Mouse (Mus musculus): Measurements from ENCODE around the gene Topbp1.

The Topbp1 gene

DNA sequence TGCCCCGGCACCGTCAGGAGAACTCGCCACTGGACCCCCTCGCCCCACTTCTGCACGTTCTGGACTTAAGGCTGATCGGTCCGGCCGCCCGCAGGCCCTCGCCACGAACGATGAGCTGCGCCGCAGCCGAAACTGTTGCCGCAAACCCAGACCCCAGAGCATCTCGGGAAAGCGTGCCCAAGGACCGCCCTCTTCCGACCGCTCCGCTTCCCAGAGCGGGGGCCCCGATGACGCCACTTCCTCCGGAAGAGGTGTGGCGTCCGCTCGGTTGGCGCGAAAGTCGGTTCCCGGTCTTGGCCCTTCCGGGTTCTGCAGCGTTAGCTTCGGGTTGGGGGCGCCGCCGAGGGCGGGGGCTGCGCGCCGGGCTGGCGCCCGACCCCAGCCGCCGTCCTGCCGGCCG lies at the start of gene Topbp1, which contains the start of gene 1300017J02Rik:
Gene Topbp1, plus strand, starts transcription at position 289 of the 400 bp plus-strand sequence.
Gene 1300017J02Rik, minus strand, starts transcription at position 156 of the 400 bp plus-strand sequence.
- in situ Hi-C loops (cut with MboI), result loop anchor here (10.0 to 25.0 kb wide), 2 partner anchors 100 to 218 kb away; partner anchors contain the start of gene Srprb

DNA sequence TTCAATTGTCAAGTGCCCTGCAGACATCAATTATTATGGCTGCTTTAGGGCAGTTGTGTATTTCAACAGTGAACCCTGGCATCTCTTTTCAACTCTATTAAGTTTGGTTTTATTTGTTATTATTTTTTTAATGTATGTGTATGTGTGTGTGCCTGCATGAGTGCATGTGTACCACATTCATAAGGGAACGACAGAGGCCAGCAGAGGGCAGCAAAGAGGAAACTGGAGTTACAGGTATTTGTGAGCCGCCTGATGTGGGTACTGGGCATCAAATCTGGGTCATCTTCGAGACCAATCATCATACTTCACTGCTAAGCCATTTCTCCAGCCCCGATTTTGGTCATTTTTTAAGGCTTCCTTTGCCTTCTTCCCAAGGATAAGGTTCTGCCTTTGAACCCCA lies 39.2 kb upstream of the Topbp1 start:
- in situ Hi-C loops (cut with MboI), result no loop called here

DNA sequence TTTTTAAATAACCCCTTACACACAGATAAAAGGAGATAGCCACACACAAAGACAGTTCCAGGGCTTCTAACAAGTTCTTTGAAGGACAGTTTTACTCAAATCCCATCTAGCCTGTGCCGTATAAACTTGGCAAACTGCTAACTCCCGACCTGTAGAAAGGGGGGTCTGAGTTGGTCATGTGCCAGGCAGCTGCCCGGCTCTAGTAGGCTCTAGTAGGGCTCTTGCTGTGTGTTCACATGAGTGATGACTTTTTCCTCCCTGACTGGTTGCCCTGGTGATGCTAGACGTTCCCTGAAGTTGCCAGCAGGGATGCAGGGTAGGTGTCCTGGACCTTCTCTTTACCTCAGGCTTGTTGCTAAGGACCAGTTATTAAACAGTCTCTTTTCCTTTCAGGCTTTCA lies 33.9 kb upstream of the Topbp1 start:
- in situ Hi-C loops (cut with MboI), result no loop called here

DNA sequence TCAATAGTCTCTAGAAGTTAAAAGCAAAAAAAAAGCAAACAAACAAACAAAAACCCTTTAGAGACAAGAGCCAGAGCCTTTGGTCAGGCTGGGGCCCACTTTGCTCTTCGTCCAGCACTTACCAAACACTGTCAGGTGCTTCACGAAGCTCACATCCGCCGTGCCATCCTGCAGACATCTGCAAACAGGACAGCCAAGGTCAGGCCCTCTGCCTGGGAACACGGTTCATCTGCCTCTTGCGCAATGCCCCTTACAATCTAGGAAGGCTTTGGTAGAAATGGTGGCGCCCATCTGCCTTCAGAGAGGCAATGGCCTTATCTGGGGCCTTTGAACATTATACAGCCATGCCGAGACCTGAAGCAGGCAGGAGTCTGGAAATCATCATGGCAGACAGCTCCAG lies 30.2 kb upstream of the Topbp1 start:
- in situ Hi-C loops (cut with MboI), result no loop called here

DNA sequence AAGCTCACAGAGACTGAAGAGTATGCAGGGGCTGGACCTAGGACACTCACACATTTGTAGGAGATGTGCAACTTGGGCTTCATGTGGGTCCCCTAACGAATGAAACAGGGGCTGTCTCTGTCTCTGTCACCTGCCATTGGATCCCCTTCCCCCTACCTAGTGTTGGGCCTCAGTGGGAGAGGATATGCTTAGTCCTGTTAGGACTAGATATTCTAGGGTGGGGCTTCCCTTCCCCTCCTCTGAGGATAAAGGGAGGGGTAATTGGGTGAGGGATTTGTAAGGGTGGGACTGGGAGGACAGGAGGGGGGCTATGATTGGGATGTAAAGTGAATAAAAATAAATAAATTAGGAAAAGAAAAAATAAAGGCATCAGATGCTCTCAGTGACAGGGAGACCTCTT lies 29.3 kb upstream of the Topbp1 start:
- in situ Hi-C loops (cut with MboI), result no loop called here

DNA sequence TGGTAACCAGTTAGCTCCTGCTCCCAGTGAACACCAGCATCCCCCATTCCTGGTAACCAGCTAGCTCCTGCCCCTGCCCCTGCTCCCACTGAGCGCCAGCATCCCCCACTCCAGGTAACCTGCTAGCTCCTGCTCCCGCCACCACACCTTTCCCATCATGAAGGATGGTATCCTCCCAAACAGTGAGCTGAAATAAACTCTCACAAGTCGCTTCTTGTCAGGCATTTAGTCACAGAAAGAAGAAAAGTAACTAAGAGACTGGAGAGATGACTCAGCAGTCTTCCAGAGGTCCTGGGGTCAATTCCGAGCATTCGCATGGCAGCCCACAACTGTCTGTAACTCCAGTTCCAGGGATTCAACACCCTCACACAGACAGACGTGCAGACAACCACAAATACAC lies 28.1 kb upstream of the Topbp1 start:
- in situ Hi-C loops (cut with MboI), result no loop called here

DNA sequence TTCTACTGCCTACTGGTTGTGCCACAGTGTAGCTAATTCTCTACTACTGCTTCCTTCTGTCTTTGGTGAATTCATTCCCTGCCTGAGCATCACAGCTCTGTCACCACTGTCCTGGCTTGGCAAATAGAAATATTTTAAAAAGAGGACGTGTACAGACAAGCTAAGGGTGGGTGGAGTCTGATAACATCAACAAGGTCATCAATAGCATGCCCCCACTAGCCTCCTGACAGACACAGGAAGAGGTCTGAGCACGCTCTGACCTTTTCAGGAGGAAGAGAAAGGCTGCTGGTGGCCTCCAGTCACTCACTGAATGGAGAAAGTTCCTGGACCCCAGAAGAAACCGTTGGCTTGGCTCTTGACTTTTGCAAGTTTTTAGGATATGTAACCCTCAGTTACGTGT lies 18.6 kb upstream of the Topbp1 start:
- in situ Hi-C loops (cut with MboI), result no loop called here

DNA sequence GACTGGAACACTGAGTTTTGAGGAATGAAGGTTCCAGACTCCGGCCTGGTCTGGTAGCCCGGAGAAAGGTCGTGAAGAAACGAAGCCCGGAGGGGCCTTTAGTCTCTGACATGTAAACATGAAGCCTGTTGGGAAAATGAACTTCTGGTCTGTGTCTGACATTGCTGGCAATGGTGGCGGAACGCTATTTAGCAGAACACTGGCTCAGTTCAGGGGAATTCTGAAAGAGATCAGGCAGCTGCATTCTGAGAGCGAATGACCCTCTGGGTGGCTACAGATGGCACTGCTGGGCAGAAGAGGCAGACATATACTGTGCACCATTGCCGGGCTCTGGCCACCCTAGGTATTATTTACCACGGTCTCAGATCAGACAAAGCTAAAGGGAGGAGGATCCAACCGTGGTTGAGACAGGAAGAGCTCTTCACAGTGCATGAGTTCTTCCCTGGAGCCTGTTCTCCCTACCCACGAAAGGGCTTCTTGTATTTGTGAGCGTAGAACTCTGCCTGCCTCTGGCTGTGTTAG lies 18.1 kb upstream of the Topbp1 start:
- in situ Hi-C loops (cut with MboI), result no loop called here

DNA sequence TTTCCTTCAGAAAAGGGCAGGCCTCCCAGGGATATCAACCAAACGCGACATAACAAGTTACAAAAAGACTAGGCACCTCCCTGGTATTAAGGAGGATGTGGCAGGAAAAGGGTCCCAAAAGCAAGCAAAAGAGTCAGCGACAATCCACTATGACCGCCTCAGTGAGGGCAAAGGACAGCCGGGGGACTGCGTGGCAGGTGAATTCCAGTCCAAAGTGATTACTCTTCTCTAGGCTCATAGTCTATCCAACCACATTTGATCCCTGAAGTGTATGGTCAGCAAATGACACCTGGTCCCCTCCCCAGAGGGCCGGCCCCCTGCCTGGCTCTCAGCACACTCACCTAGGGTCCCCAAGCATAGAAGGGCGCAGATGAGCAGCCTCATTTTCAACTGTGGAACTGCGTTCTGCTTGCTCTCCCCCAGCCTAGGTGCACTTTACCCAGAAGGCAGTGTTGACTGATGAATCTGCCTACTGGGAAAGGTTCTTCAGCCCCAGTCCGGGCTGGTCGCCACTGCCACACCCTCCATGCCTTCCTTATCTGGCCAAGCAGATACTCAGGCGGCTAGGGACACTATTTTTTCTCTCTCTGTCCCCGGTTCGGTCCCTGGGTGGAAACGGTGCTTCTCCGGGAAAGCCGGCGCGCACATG lies 17.1 kb upstream of the Topbp1 start:
- in situ Hi-C loops (cut with MboI), result no loop called here

DNA sequence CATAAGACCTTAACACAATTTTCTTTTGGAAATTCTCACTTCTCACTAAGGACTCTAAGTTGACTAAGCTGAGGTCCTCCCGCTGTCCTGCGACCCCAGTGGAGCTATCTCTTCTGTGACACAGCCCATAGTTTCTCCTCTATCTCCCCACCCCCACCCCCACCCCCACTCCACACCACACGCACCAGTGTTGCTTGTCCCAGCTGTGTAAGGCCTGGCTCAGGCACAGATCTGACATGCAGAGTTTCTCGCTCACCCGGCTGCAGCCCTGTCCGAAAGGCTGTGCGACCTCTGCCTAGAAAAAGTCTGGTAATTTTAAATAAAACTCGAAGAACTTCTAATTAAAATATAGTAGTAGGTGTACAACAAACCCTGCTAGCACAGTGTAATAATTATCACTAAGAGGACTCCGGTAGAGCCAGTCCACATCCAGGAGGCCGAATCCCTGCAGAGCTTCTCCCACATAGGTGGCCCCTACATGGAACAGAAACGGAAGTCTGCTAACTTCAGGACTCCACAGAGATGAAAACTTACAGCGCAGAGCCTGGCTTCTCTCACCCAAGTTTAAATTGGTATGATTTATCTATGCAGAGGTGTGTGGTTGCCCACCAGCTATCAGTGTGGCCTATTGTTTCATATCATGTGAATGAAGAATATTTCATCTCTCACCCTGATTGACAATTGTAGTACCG lies 16.4 kb upstream of the Topbp1 start:
- in situ Hi-C loops (cut with MboI), result no loop called here

DNA sequence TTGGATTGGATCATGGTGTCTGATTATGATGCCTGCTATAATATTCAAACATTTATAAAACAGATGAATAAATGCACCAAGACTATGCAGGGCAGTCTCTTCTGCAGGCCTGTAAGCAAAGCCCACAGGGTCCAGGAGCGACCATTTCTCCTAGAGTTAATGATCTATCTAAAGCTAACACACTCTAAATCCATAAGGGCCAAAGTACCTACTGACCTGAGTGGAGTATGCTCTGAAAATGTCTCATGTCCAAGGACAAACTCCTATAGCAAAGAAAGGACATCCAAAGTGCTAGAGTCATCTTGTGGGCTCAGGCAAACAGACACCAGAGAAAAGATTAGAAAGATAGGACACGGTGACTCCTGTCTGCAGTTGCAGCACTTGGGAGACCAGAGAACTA lies 10.5 kb upstream of the Topbp1 start:
- in situ Hi-C loops (cut with MboI), result no loop called here

DNA sequence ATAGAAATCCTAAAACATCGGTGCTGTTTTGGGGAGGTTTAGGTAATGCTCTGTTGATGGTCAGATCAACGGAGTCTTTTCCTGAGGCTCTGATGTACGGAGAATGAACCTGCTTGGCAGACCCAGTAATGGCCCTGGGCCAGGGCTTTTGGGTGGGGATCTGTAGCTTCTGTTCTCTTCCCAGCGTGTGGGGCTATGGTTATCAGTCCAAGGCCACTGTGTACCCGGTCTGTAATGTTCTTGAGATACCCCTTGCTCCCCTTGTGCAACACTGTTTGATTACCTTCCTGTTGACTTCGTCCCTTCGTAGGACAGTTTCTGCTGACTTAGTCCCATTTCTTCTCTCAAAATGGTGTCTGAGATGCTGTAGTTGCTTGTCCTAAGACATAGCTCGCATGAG lies 3.9 kb upstream of the Topbp1 start:
- in situ Hi-C loops (cut with MboI), result loop anchor here (10.0 to 25.0 kb wide), 2 partner anchors 96 to 214 kb away; partner anchors contain the start of gene Srprb

DNA sequence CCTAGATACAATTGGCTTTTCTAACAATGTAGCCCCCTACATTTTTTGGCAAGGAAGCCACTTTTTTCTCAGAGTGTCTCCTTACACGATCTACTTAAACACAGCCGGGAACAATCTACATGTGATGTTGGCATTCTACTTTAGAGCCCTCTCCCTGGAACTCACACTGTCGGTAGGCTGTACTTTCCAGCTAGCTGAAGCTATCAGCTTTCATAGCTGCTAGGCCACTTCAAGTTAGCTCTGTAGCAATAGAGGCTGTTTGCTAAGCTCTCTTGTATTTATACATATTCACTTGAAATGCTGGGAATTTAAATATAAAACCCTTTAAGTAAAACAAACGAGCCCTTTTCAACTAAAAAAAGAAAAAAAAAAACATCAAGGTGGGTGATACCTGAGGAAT lies 2.8 kb upstream of the Topbp1 start:
- in situ Hi-C loops (cut with MboI), result loop anchor here (10.0 to 25.0 kb wide), 2 partner anchors 97 to 215 kb away; partner anchors contain the start of gene Srprb

DNA sequence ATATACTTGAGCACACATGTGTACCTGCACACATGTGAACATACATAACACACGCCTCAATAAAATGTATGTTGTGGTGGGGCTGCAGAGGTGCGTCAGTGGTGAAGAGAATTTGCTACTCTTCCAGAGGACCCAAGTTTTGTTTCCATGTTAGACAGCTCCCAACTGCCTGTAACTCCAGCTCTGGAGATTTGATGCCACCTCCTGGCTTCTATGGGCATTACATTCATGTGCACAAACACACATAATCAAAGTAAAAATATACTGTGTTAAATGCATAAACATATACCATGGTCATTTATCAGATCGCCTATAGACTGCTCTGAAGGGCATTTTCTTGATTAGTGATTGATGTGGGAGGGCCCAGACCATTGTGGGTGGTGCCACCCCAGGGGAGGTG lies 2.3 kb upstream of the Topbp1 start:
- in situ Hi-C loops (cut with MboI), result loop anchor here (10.0 to 25.0 kb wide), 2 partner anchors 98 to 215 kb away; partner anchors contain the start of gene Srprb

DNA sequence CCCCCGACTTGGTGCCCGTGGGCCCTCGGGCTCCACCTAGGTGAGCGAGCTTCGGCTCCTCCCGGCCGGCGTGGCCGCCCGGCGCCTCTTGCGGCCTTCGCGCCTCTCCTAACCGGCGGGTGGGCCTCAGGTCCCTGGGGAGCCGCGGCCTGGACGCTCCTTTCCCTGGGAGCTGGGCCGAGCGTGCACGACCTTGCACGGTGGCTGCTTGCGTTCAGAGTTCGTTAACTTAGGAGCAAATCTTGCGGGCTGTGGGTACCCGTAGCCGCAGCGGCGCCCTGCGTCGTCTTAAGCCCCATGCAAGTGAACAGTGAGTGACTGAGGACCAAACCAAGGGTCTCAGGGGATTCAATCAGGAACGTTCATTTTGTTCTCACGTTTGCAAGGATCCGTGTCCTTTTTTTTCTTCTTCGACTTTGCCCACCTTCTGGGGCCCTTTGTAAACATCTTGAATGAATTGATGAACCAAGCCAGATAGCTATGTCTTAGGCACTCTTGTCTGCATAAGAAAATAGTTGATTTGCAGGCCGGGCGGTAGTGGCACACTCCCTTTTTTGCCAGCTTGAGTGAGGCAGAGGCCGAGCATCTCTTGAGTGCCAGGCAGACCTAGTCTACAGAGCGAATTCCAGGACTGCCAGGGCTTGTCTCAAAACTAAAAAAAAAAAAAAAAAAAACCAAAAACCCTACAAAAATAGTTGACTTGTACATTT lies 472 bp downstream of the Topbp1 start:
- in situ Hi-C loops (cut with MboI), result loop anchor here (10.0 to 25.0 kb wide), 2 partner anchors 101 to 218 kb away; partner anchors contain the start of gene Srprb

DNA sequence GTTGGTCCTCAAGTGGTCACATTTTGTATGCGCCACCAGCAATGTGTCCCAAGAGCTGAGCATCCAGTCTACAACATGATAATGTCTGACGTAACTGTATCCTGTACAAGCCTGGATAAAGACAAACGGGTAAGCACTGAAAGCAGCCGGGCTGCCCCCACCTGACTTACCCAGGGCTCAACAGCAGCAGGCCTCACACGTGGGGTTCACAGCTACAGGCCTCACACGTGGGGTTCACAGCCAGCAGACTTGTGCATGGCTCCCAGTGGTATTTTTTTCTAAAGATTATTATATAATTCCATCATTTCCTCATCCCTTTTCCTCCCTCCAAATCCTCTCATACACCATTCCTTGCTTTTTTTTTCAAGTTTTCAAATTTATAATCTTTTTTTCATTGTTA lies 4.8 kb downstream of the Topbp1 start:
- in situ Hi-C loops (cut with MboI), result loop anchor here (10.0 to 25.0 kb wide), 2 partner anchors 105 to 223 kb away; partner anchors contain the start of gene Srprb

DNA sequence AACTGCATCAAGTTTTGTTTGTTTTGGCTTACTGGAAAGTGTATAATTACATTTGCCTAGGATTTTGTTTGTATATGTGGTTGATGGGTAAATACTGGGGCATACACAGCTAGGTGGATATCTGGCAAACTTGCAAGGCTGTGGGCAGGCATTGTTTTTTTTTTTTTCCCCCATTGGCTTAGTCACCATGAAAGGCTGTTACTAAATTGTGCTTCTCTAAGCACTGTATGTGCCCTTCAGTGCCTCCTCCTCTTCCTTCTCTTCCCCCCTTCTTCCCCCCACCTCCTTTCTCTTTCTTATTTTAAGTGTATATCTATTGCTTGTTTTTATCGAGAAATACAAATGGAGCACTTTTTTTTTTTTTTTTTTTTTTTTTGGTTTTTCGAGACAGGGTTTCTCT lies 19.7 kb downstream of the Topbp1 start:
- in situ Hi-C loops (cut with MboI), result loop anchor here (25.0 kb wide), 1 partner anchor 237 kb away; no protein-coding TSS in a partner anchor

DNA sequence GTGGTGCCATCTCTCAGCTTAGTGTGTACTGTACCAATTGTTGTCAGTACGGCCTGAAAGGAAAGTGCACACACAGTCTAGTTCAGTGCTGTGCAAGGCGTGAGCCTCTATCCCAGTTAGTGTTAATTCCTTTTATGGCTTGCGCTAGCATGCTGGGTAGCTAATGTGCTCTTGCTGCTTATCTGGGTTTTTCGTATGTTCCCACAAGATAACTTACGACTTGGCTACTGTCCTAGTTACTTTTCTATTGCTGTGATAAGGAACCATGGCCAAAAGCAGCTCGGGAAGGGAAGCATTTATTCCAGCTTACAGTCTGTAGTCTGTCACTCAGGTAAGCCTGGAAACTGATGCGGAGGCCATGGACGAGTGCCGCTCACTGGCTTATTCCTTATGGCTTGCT lies 21.4 kb downstream of the Topbp1 start:
- in situ Hi-C loops (cut with MboI), result no loop called here

DNA sequence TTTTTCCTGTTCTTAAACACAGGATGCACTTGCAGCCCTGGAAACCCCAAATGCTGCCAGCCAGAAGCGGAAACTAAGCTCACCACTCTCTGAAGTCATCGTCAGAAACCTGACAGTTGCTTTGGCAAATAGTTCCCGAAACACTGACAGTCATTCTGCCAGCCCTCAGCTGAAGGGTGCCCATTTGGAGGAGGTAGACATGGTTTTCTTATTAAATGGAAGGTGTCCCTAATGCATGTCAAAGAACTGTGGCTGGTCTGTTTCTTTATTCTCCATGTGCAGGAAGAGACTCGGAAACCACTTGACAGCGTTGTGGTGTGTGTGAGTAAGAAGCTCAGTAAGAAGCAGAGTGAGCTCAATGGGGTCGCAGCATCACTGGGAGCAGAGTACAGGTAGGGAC lies 27.6 kb downstream of the Topbp1 start:
- in situ Hi-C loops (cut with MboI), result no loop called here

DNA sequence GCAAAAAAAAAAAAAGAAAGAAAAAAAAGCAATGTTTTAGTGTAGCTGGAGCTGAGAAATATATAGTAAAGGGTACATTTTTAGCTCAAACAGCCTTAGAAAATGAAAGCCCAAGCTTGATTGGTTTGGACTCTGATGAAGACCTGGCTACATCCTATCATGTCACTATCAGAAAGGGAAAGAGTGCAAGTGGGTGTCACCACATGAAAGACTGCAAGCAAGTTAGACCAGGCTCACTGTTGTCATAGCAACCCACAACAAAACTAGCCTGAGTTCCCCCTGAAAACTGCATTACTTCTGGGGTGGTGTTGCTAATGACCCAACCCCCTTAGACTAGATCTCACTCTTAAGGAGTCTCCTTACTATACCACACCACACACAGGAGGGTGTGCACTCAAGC lies 31.9 kb downstream of the Topbp1 start:
- in situ Hi-C loops (cut with MboI), result no loop called here

DNA sequence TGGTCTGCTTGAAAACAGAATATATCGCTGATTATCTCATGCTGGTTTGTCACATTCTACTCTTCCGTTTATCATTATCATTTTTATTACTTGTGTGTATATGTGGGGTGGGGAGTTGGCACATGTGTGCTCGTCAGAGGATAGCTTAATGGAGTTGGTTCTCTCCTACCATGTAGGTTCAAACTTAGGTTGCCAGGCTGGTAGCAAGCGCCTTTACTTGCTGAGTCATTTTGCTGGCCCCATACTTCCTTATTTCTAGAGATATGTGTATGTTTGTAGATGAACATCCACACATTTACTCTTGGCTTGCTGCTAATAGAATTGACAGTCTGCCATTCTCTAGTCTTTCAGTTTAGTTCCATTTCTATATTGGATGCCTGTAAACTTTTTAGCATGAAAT lies 42.0 kb downstream of the Topbp1 start:
- in situ Hi-C loops (cut with MboI), result no loop called here

DNA sequence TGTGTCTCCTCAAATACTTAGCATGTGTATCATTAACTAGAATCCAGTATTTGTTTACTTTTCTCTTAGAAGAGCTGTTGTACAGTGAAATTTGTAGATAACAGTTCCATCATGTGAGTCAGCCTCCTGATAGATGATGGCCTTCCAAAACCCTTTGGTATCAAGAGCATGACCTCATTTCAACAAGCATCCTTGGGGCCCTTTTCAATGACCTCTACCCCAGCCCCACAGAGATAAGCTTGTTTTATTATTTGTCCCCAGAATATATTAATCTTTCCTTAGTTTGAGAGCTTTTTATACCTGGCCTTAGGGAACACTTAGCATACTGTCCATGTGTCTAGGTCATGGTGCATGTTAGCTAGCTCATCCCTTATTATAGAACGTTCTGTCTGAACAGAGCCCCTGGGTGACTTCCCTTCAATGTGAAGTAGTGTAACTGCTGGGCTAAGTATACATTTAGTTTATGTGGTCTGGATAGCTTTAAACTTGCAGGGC lies 43.0 kb downstream of the Topbp1 start:
- in situ Hi-C loops (cut with MboI), result no loop called here
